In genomic region chr9:51422553-51422952, GRCm38 (mm10) we compare ENCODE assay signal across 14 mouse cellular contexts.
"Had no signal": no experiment of that assay in that cellular context is flagged by ENCODE, and none has a peak within 500 bp of the region (broad histone marks: within the 10 kb centered on the region; RNA-seq: fewer than 3 reads in every experiment).

No protein-coding gene starts in this region.

- H3K36me3 ChIP-seq: midbrain, embryonic 10.5 days had no signal

- H3K4me1 ChIP-seq: midbrain, embryonic 10.5 days had no signal

- H3K27ac ChIP-seq: liver, embryonic 14.5 days; midbrain, embryonic 10.5 days had no signal

- H3K9me3 ChIP-seq: midbrain, embryonic 10.5 days had no signal

- H3K9ac ChIP-seq: liver, embryonic 14.5 days had no signal

- H3K4me3 ChIP-seq: midbrain, embryonic 10.5 days had no signal

- DNase-seq: kidney, adult 8-10 months; kidney, postnatal 25 days; layer of hippocampus, postnatal 36 days; left cerebral cortex, postnatal 4 days; lung, adult 18-20 months; lung, postnatal 36 days; midbrain, embryonic 14.5 days; right cerebral cortex, postnatal 14 days; thymus, adult 2 months; thymus, postnatal 25 days had no signal

- ATAC-seq: inflammation-experienced regulatory T-cells, adult 6 months; intestine, postnatal 0 days had no signal
